Mouse (Mus musculus) bone marrow, adult 2 months (tissue): ENCODE data around the gene 4933430I17Rik. TPM values are rescaled to one million over a fixed set of nuclear protein-coding genes. Genes with fewer than 3 reads are reported as not detected.

Source experiments
- H3K27ac ChIP-seq: fragments of 200-500 bp; 2 replicates; pipeline ENCODE4 v1.5.1; 2012; ENCODE audit warnings: low read depth, mild to moderate bottlenecking, control low read depth, inconsistent platforms, low read length; ENCODE audit not compliant: control insufficient read depth, poor library complexity, insufficient read depth
- H3K4me1 ChIP-seq: fragments of 200-500 bp; 2 replicates; pipeline ENCODE4 v1.6.1; 2011; ENCODE audit warnings: low read length; ENCODE audit not compliant: control insufficient read depth, insufficient read depth
- H3K4me3 ChIP-seq: fragments of 200-500 bp; replicated peaks from 2 replicates; pipeline ENCODE3; 2011; ENCODE audit warnings: mild to moderate bottlenecking, low read depth, low read length, control low read depth; ENCODE audit not compliant: control insufficient read depth
- CTCF ChIP-seq: fragments of 200-500 bp; IDR thresholded peaks from 2 replicates; pipeline ENCODE4 v1.5.1; 2011; ENCODE audit warnings: low read length, control low read depth; ENCODE audit not compliant: control insufficient read depth, insufficient read depth
- POLR2A ChIP-seq: fragments of 200-500 bp; IDR thresholded peaks from 2 replicates; pipeline ENCODE4 v1.6.1; 2011; ENCODE audit warnings: low read depth, mild to moderate bottlenecking, control low read depth, low read length, borderline replicate concordance; ENCODE audit not compliant: control insufficient read depth
- WGBS: fragments of 180-500 bp; shearing (Covaris S2); methylation state at CpG from one replicate; pipeline ENCODE4 v1.1.7; 2018; 5-methylcytosine and 5-hydroxymethylcytosine counted together
- polyA plus RNA-seq: library from polyadenylated mRNA; stranded (reverse); fragments of >200 nt; gene quantifications from 2 replicates; pipeline ENCODE4 v1.2.4, GENCODE M21; 2011; ENCODE audit warnings: low replicate concordance; ENCODE audit not compliant: missing spikeins, insufficient read depth, insufficient read length

The 4933430I17Rik gene
- polyA plus RNA-seq, 1 experiment: not detected

DNA sequence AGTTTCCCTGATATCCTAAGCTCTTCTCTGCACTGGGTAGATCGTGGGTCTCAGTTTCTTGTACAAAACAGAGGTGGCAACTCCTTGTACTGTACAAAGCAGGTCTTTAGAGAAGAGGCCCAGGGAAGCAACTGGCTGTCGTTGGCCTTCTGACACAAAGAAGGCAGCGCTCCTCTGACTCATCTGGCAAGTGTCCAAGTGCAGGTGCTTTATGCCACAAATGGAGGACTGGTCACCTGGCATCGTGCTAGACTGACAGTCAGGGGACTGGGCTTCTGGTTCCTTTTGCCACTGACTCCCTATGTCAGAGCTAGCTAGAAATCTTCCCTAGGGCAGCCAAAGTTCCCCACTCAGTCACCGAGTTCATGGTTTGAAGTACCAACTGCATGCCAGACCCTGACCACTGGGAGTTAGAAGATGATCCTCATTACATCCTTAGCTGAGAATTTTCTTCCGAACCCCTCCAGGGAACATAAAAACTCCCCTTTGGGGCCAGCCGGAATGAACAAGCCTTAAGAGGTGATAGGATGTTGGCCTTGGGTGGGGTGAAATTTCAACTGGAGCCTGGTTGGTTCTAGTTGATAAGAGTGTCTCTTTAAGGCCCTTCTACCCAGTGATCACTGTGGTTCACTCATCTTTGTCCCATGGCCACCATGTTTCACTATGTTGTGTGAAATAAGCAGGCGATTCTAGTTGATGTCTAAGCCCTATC lies 39.6 kb upstream of the 4933430I17Rik start:
- WGBS: 60% methylated on average over 8 of the region's 8 CpGs
- Histone ChIP-seq H3K4me3 (no peak overlapping the region), H3K4me1 (peaks cover 1% of the 10 kb centered on the region; the same call in 1 of the 2 replicates), H3K27ac (no peak overlapping the region)
- TF ChIP-seq POLR2A (no peak), CTCF (no peak)

DNA sequence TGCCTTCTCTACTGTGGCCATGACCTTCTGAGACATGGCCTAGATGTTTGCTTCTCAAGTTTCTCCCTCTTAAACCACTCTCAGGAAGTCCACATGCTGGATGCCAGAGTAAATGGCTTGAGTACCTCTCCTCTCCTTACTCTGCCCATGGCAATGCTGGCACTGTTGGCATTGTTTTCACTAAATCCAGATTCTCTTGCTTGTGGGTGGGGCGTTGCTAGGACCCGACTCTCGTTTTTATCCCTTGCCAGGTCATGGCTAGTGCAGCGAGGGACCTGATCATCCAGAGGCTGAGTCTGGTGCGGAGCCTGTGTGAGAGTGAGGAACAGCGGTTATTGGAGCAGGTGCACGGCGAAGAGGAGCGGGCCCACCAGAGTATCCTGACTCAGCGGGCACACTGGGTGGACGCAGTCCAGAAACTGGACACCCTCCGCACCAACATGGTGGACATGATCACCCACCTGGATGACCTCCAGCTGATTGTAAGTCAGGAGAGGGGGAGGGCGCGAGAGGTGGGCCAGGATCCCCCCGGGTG lies 38.9 kb upstream of the 4933430I17Rik start:
- TF ChIP-seq POLR2A (no peak), CTCF (no peak)
- Histone ChIP-seq H3K4me3 (no peak overlapping the region), H3K4me1 (peaks cover 1% of the 10 kb centered on the region; the same call in 1 of the 2 replicates), H3K27ac (no peak overlapping the region)
- 92% methylated on average over 15 of the region's 15 CpGs for WGBS

DNA sequence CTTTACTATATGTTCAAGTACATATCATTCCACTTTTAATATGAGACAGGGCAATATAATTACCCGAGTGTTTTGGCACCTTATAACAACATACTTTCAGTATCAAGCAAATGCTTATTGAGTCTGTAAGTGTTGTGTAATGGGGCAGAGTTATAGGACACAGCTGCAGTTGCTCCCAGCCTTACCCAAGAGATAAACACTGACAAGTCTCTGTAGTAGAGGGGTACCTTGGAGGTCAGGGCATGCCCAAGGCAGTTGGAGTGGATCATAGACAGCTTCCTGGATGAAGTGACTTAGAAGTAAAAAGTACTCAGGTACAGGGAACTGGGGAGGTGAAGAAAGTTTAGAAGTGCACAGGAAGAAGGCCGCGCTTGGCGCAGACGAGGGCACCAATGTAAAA lies 38.0 kb upstream of the 4933430I17Rik start:
- H3K27ac ChIP-seq: no peak overlapping the region
- TF ChIP-seq CTCF (no peak), POLR2A (no peak)
- no peak overlapping the region for H3K4me3 ChIP-seq
- peaks cover 1% of the 10 kb centered on the region; the same call in 1 of the 2 replicates for H3K4me1 ChIP-seq
- WGBS: 88% methylated on average over 5 of the region's 5 CpGs

DNA sequence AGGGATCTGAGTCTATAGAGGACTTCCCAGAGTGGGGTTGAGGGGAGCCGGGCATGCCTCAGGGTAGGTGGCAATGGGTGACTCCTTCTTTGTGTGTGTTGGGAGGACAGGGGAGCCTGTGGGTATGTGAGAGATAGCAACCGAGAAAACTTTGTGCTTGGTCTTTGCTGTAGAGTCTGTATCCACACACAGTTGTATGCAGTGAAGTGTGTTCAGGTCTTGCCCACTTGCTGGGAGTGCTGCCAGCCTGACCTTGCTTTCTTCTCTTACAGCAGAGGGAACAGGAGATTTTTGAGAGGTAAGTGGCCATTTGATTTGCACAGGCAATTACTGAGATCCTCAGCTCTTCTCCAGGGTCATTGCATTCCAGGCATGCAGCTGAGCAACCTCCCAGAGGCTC lies 37.3 kb upstream of the 4933430I17Rik start:
- WGBS: 92% methylated on average over 2 of the region's 2 CpGs

DNA sequence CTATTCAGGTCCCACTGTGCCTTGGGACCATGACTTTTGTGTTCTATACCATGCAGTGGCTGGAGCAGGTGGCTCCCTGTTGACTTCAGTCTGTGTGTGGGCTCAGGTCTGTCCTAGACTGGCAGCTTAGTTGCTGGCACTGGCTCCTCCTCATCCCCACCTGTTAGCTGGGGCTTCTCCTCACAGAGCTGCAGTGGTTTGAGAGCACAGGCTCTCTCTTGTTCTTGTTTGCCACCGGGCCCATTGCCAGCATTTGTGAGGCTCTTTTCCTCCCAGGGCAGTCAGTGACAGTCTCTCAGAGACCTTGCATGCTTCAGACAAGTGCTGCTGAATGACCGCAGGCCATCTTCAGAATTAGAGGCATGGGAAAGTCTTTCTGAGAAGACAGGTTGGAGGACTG lies 32.5 kb upstream of the 4933430I17Rik start:
- no peak for TF ChIP-seq POLR2A
- TF ChIP-seq CTCF: no peak
- Histone ChIP-seq H3K4me3 (no peak overlapping the region), H3K27ac (no peak overlapping the region), H3K4me1 (no peaks in the 10 kb centered on the region; the same call in 1 of the 2 replicates)
- WGBS: 81% methylated on average over 2 of the region's 2 CpGs

More for the DNA sequence above, 37.3 kb upstream of the 4933430I17Rik start:
- H3K27ac ChIP-seq: no peak overlapping the region
- TF ChIP-seq CTCF (no peak), POLR2A (no peak)
- no peak overlapping the region for H3K4me3 ChIP-seq
- peaks cover 1% of the 10 kb centered on the region; the same call in 1 of the 2 replicates for H3K4me1 ChIP-seq

DNA sequence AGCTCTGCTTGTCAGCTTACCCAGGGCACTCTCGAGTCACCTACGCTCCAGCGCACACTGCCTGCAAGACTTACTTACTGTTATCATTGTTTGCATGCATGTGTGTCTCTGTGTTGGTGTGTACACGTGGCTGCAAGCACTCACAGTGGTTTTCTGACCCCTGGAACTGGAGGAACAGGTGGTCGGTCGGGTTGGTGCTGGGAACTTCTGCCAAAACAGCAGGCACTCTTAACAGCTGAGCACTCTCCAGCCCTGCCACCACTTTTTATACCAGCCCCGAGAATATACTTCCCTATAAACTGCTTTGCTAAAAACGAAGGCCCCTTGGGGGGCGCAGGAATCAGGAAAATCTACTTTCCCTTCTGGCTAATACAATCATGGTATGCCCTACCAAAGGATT lies 30.9 kb upstream of the 4933430I17Rik start:
- Histone ChIP-seq H3K4me3 (no peak overlapping the region), H3K27ac (no peak overlapping the region), H3K4me1 (no peaks in the 10 kb centered on the region; the same call in 1 of the 2 replicates)
- WGBS: 32% methylated on average over 9 of the region's 9 CpGs
- no peak for TF ChIP-seq POLR2A
- TF ChIP-seq CTCF: no peak

DNA sequence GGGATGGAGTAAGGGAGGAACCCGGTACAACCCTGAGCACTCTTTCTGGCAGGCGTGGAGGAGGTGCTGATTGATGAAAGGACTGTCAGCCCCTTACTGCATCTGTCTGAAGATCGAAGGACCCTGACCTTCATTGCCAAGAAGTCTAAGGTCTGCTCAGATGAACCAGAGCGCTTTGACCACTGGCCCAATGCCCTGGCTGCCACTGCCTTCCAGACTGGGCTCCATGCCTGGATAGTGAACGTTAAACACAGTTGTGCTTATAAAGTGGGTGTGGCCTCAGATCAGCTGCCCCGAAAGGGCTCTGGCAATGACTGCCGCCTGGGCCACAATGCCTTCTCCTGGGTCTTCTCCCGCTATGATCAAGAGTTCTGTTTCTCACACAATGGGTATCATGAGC lies 29.2 kb upstream of the 4933430I17Rik start:
- 76% methylated on average over 8 of the region's 8 CpGs for WGBS
- H3K4me3 ChIP-seq: no peak overlapping the region
- H3K27ac ChIP-seq: no peak overlapping the region
- TF ChIP-seq POLR2A (no peak), CTCF (no peak)
- H3K4me1 ChIP-seq: no peaks in the 10 kb centered on the region

DNA sequence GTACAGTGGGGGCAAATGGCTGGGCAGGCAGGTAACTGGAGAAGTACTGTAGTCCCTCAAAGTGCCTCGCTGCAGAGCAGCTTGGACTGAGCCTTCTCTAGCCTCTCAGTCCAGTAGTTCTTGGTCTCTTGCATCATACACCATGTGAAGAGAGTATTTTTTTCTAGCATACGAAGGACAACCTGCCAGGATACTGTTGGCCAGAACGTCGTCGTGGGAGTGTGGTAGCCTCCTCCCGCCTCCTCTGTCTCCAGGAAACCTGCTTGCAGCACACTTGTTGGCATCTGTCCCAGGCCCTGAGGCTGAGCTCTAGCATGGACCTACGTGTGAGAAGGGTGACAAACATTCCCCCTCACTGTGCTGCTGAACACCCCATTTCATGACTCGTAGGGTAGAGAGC lies 28.4 kb upstream of the 4933430I17Rik start:
- no peak for TF ChIP-seq CTCF
- TF ChIP-seq POLR2A: no peak
- Histone ChIP-seq H3K4me1 (no peaks in the 10 kb centered on the region), H3K27ac (no peak overlapping the region), H3K4me3 (no peak overlapping the region)
- WGBS: 7% methylated on average over 8 of the region's 8 CpGs
